ENCODE assay signal across 8 mouse cellular contexts in the genomic region with DNA sequence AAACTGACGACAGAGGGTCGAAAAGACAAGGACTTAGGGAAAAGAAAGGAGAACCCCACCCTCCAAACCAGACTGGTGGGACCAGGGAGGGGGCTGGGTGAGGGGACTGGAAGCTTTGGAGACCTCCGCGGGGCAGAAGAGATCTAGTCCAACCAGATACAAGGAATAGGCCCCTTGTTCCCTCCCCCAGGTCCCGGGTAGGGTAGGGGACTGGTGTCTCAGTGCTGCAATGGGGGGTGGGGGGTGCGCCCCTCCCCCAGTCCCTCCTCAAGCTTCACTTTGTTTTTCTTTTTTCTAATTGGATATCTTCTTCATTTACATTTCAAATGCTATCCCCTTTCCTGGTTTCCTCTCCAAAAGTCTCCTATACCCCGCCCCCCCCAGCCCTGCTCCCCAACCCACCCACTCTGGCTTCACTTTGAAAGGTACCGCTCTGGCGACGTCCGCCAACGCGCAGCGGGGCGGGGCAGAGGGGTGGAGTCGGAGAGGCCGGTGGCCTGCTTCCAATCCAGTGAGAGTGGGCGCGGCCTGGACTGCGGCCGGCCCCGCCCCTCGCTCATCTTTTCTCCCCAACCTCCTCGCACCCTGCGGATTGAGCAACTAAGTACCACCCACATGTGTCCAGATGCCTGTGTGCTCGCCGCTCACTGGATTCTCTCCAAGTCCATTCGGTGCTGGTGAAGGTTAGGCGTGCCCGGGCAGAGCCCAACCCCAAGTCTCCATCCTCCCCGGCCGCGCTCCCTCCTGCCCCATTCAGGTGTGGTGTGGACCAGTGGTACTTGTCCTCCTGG. TPM values are rescaled to one million over a fixed set of nuclear protein-coding genes. Genes with fewer than 3 reads are reported as not detected.
DNase-seq lines count a peak whose midpoint lies in the region; ATAC-seq and TF ChIP-seq lines count a peak whose summit lies in the region.

No protein-coding gene starts in this region.

- no peaks in the 10 kb centered on the region for H3K36me3 ChIP-seq in embryonic facial prominence, embryonic 14.5 days (ENCODE audit: control insufficient read depth, insufficient read depth, low read length)
- no peaks in the 10 kb centered on the region for H3K36me3 ChIP-seq in kidney, adult 2 months (ENCODE audit: control insufficient read depth, insufficient read depth, low read length)
- no peaks in the 10 kb centered on the region for H3K36me3 ChIP-seq in limb, embryonic 13.5 days
- no peaks in the 10 kb centered on the region for H3K36me3 ChIP-seq in midbrain, embryonic 15.5 days (replicated peaks)

- peaks cover 9% of the 10 kb centered on the region for H3K27me3 ChIP-seq in embryonic facial prominence, embryonic 14.5 days (replicated peaks; ENCODE audit: control insufficient read depth, insufficient read depth, low read length)
- H3K27me3 ChIP-seq in kidney, adult 2 months (replicated peaks; ENCODE audit: control insufficient read depth, insufficient read depth, low read length) = no peaks in the 10 kb centered on the region
- H3K27me3 ChIP-seq in limb, embryonic 13.5 days = peaks cover 15% of the 10 kb centered on the region; the same call in 1 of the 2 replicates
- peaks cover 9% of the 10 kb centered on the region; the same call in 1 of the 2 replicates for H3K27me3 ChIP-seq in midbrain, embryonic 15.5 days (replicated peaks)

- TF ChIP-seq POLR2A in kidney, adult 2 months (IDR thresholded peaks at IDR 0.05; ENCODE audit: low read depth, low read length) = no peak

- no peak for TF ChIP-seq CTCF in kidney, adult 2 months (conservative IDR thresholded peaks at IDR 0.05; ENCODE audit: insufficient read depth, insufficient read length, low read depth, low read length)

- peak overlapping the region; percentile 64 for H3K4me2 ChIP-seq in embryonic facial prominence, embryonic 14.5 days (ENCODE audit: low read depth, low read length)
- H3K4me2 ChIP-seq in limb, embryonic 13.5 days (replicated peaks) = peak overlapping the region; percentile 67
- H3K4me2 ChIP-seq in midbrain, embryonic 15.5 days = peak overlapping the region; percentile 80

- DNase-seq in A20 (ENCODE audit: low read depth, low spot score) = peak; percentile 77
- DNase-seq in adrenal gland, postnatal 4 days (ENCODE audit: low spot score in 2 of 2) = peak; percentile 53 to 61
- DNase-seq in embryonic facial prominence, embryonic 14.5 days (ENCODE audit: low spot score) = peak; percentile 90
- peak; percentile 84 for DNase-seq in heart, adult 18-20 months
- peak; percentile 85 for DNase-seq in kidney, adult 2 months
- peak; percentile 55 to 61 for DNase-seq in spleen, adult 18-20 months

- peak overlapping the region; percentile 37 for H3K4me3 ChIP-seq in embryonic facial prominence, embryonic 14.5 days (ENCODE audit: low read depth, low read length)
- H3K4me3 ChIP-seq in kidney, adult 2 months (ENCODE audit: insufficient read depth, low read depth, low read length) = peak overlapping the region; percentile 32; the same call in 1 of the 2 replicates
- H3K4me3 ChIP-seq in limb, embryonic 13.5 days = peak overlapping the region; percentile 42
- peak overlapping the region; percentile 43 for H3K4me3 ChIP-seq in midbrain, embryonic 15.5 days

- H3K27ac ChIP-seq in embryonic facial prominence, embryonic 14.5 days (replicated peaks; ENCODE audit: low read depth, low read length) = 0 out of 2 replicates have a peak overlapping the region, but pooled peaks have one; percentile 6
- no peak overlapping the region for H3K27ac ChIP-seq in kidney, adult 2 months (ENCODE audit: insufficient read depth, low read depth, low read length)
- no peak overlapping the region for H3K27ac ChIP-seq in limb, embryonic 13.5 days
- no peak overlapping the region for H3K27ac ChIP-seq in midbrain, embryonic 15.5 days

- 24% methylated on average over 29 of the region's 33 CpGs for WGBS in embryonic facial prominence, embryonic 14.5 days
- 1% methylated on average over 31 of the region's 33 CpGs for WGBS in kidney, adult 2 months
- 16% methylated on average over 28 of the region's 33 CpGs for WGBS in limb, embryonic 13.5 days
- 28% methylated on average over 33 of the region's 33 CpGs for WGBS in midbrain, embryonic 15.5 days

- H3K4me1 ChIP-seq in embryonic facial prominence, embryonic 14.5 days (ENCODE audit: control insufficient read depth, insufficient read depth, low read length) = no peaks in the 10 kb centered on the region
- no peaks in the 10 kb centered on the region for H3K4me1 ChIP-seq in kidney, adult 2 months (ENCODE audit: control insufficient read depth, insufficient read depth, low read length)
- H3K4me1 ChIP-seq in limb, embryonic 13.5 days = no peaks in the 10 kb centered on the region
- H3K4me1 ChIP-seq in midbrain, embryonic 15.5 days = no peaks in the 10 kb centered on the region

- peak overlapping the region; percentile 45; the same call in 1 of the 2 replicates for H3K9ac ChIP-seq in embryonic facial prominence, embryonic 14.5 days (ENCODE audit: low read depth, low read length)
- H3K9ac ChIP-seq in limb, embryonic 13.5 days = no peak overlapping the region; the same call in 1 of the 2 replicates
- H3K9ac ChIP-seq in midbrain, embryonic 15.5 days = peak overlapping the region; percentile 27; the same call in 1 of the 2 replicates

- peak; percentile 97 for ATAC-seq in embryonic facial prominence, embryonic 14.5 days (ENCODE audit: low read depth)
- ATAC-seq in limb, embryonic 13.5 days (ENCODE audit: low FRiP score, low read depth) = peak; percentile 98
- ATAC-seq in midbrain, embryonic 15.5 days (replicated peaks) = peak; percentile 100

- no peaks in the 10 kb centered on the region for H3K9me3 ChIP-seq in embryonic facial prominence, embryonic 14.5 days (ENCODE audit: control insufficient read depth, low read length)
- H3K9me3 ChIP-seq in limb, embryonic 13.5 days = no peaks in the 10 kb centered on the region
- no peaks in the 10 kb centered on the region for H3K9me3 ChIP-seq in midbrain, embryonic 15.5 days

RNA-seq across cellular contexts. Expression of a gene that starts 8.6 kb away (rescaled TPM):
- 10 to 100 TPM; 38.5 to 52.0 TPM for total RNA-seq in adrenal gland, postnatal 4 days (2021)
- 10.0 and 10.1 TPM in 2 replicates for polyA plus RNA-seq in embryonic facial prominence, embryonic 14.5 days (2014; fragmentation: Nextera tagmentation; extraction: Ambion mirVana)
- 1 to 10 TPM; 2.6 to 3.0 TPM for total RNA-seq in heart, adult 18-20 months (2021)
- polyA plus RNA-seq in kidney, adult 2 months (2012; rRNA removed) = 5.8 and 6.0 TPM in 2 replicates
- 5.3 and 7.0 TPM in 2 replicates for polyA plus RNA-seq in limb, embryonic 13.5 days (2015; fragmentation: Nextera tagmentation; extraction: Ambion mirVana)
- 0.13 and 0.19 TPM in 2 replicates for polyA plus RNA-seq in midbrain, embryonic 15.5 days (2015; fragmentation: Nextera tagmentation; extraction: Ambion mirVana)

RNA-seq across cellular contexts. Expression of a gene that starts 37.8 kb away (rescaled TPM):
- 10 to 100 TPM; 12.0 to 14.2 TPM for total RNA-seq in adrenal gland, postnatal 4 days (2021)
- 10.0 and 11.8 TPM in 2 replicates for polyA plus RNA-seq in embryonic facial prominence, embryonic 14.5 days (2014; fragmentation: Nextera tagmentation; extraction: Ambion mirVana)
- 1 to 10 TPM; 2.1 to 2.8 TPM for total RNA-seq in heart, adult 18-20 months (2021)
- 3.2 and 3.8 TPM in 2 replicates for polyA plus RNA-seq in kidney, adult 2 months (2012; rRNA removed)
- polyA plus RNA-seq in limb, embryonic 13.5 days (2015; fragmentation: Nextera tagmentation; extraction: Ambion mirVana) = 12.4 and 13.2 TPM in 2 replicates
- 5.1 and 5.2 TPM in 2 replicates for polyA plus RNA-seq in midbrain, embryonic 15.5 days (2015; fragmentation: Nextera tagmentation; extraction: Ambion mirVana)

RNA-seq across cellular contexts. Expression of a gene that starts 55.0 kb away (rescaled TPM):
- under 1 TPM in 1 of 2 experiments, not detected in 1; 0.62 TPM for total RNA-seq in adrenal gland, postnatal 4 days (2021)
- 0.14 and 0.51 TPM in 2 replicates for polyA plus RNA-seq in embryonic facial prominence, embryonic 14.5 days (2014; fragmentation: Nextera tagmentation; extraction: Ambion mirVana)
- 100 to 1,000 TPM; 137 to 162 TPM for total RNA-seq in heart, adult 18-20 months (2021)
- polyA plus RNA-seq in kidney, adult 2 months (2012; rRNA removed) = 0.87 and 1.9 TPM in 2 replicates
- polyA plus RNA-seq in limb, embryonic 13.5 days (2015; fragmentation: Nextera tagmentation; extraction: Ambion mirVana) = not detected in 2 replicates
- not detected in 2 replicates for polyA plus RNA-seq in midbrain, embryonic 15.5 days (2015; fragmentation: Nextera tagmentation; extraction: Ambion mirVana)
